Mouse (Mus musculus) spleen, adult 2 months (tissue): ENCODE data around the gene Rnf19b.

ENCODE experiments used
- CTCF ChIP-seq: fragments of 200-500 bp; IDR thresholded peaks from 2 replicates; pipeline ENCODE4 v1.5.1; 2011; ENCODE audit warnings: mild to moderate bottlenecking, inconsistent platforms; ENCODE audit not compliant: insufficient read depth, insufficient read length, insufficient replicate concordance; ENCODE audit errors: extremely low read depth
- POLR2A ChIP-seq: fragments of 200-500 bp; IDR thresholded peaks from 2 replicates; pipeline ENCODE4 v1.6.1; 2011; ENCODE audit warnings: low read depth, low read length, inconsistent platforms

DNA sequence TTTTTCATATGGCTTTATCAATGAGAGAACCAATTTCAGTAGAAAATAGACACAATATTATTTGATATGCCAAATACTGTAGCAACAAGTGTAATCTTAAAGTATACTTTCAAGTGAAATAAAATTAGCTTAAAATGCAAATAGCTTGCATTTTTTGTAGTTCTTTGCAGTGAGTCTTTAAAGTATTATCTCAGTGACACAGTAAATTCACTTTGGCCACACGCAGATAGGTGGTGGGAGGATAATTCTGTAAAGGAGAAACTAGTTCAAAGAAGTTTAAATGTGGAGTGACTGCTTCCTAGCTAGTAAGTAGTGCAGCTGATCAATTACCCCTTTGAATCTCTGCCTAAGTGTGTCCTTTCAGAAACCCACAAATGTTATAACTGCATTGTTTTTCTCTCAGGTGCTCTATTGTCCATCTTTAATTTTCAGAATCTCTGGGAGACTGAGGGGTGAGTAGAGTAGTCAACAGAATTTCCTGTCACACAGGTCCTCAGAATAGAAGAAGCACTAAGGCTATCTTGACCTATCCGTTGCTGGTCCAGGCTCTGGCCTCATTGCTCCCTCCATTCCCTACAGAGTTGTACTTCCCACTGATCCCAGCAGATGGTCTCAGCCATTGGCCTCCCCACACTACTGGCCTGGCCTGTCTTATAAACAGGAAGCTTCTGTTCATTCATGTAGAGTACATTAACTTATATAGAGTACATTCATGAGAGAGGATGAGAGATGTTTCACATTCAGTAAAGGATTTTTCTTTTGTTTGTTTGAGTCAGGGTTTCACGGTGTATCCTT is 4.4 kb downstream of the Rnf19b start:
- no peak for TF ChIP-seq CTCF
- TF ChIP-seq POLR2A, result no peak
